In genomic region chr7:141459301-141459711, GRCm38 (mm10) we compare ENCODE assay signal across 15 mouse cellular contexts. TPM values are rescaled to one million over a fixed set of nuclear protein-coding genes. Genes with fewer than 3 reads are reported as not detected.
DNase-seq lines count a peak whose midpoint lies in the region; ATAC-seq and TF ChIP-seq lines count a peak whose summit lies in the region.
"Had no signal": no experiment of that assay in that cellular context is flagged by ENCODE, and none has a peak within 500 bp of the region (broad histone marks: within the 10 kb centered on the region; RNA-seq: fewer than 3 reads in every experiment).

No protein-coding gene starts in this region.

- no peak for TF ChIP-seq CTCF in forebrain, postnatal 0 days (IDR thresholded peaks at IDR 0.05; ENCODE audit: low read depth)

- H3K27me3 ChIP-seq in megakaryocyte, embryonic 14.5 days (replicated peaks): peaks cover 20% of the 10 kb centered on the region
- peaks cover 30% of the 10 kb centered on the region for H3K27me3 ChIP-seq in forebrain, postnatal 0 days (ENCODE audit: insufficient read depth, low read length)

- H3K4me1 ChIP-seq in megakaryocyte, embryonic 14.5 days: peaks cover 89% of the 10 kb centered on the region
- peaks cover 9% of the 10 kb centered on the region for H3K4me1 ChIP-seq in forebrain, postnatal 0 days (ENCODE audit: insufficient read depth)

- no peak for DNase-seq in cerebellum, postnatal 4 days (ENCODE audit: low spot score in 2 of 2)
- DNase-seq in cerebellum, adult 11-12 months: peak; percentile 91
- DNase-seq in gastrocnemius, postnatal 14 days: peak; percentile 32
- DNase-seq in right cerebral cortex, adult 2 months (ENCODE audit: low spot score in 2 of 2): no peak
- DNase-seq in forebrain, postnatal 0 days: no peak
- DNase-seq: layer of hippocampus, adult 9-11 months; lung, postnatal 36 days; retina, postnatal 1 day had no signal

- peaks cover 59% of the 10 kb centered on the region for H3K36me3 ChIP-seq in megakaryocyte, embryonic 14.5 days (replicated peaks; ENCODE audit: low read length)
- peaks cover 16% of the 10 kb centered on the region for H3K36me3 ChIP-seq in forebrain, postnatal 0 days (ENCODE audit: insufficient read depth)

- 90% methylated on average over 17 of the region's 17 CpGs for WGBS in forebrain, postnatal 0 days

- H3K9ac ChIP-seq in forebrain, postnatal 0 days: no peak overlapping the region
- H3K9ac ChIP-seq: liver, embryonic 14.5 days; midbrain, embryonic 15.5 days; neural tube, embryonic 12.5 days had no signal

- H3K9me3 ChIP-seq in megakaryocyte, embryonic 14.5 days: no peaks in the 10 kb centered on the region
- no peaks in the 10 kb centered on the region for H3K9me3 ChIP-seq in forebrain, postnatal 0 days (ENCODE audit: low read length)
- H3K9me3 ChIP-seq: midbrain, embryonic 15.5 days; neural tube, embryonic 12.5 days had no signal

- ATAC-seq in cerebellum, adult (ENCODE audit: insufficient number of reproducible peaks, low FRiP score, low TSS enrichment): peak; percentile 2; the same call in 1 of the 2 replicates
- no peak for ATAC-seq in megakaryocyte, adult 5-6 weeks (ENCODE audit: poor library complexity, severe bottlenecking)
- ATAC-seq in forebrain, postnatal 0 days: no peak
- ATAC-seq: hindbrain, embryonic 16.5 days; midbrain, embryonic 15.5 days had no signal

- H3K27ac ChIP-seq in forebrain, postnatal 0 days (ENCODE audit: low read depth, low read length): no peak overlapping the region
- H3K27ac ChIP-seq: liver, embryonic 14.5 days; midbrain, embryonic 15.5 days; neural tube, embryonic 12.5 days had no signal

- no peak overlapping the region for H3K4me2 ChIP-seq in forebrain, postnatal 0 days (ENCODE audit: low read depth)
- H3K4me2 ChIP-seq: midbrain, embryonic 15.5 days; neural tube, embryonic 12.5 days had no signal

- intact Hi-C loops in gastrocnemius, postnatal 14 days (cut with DNase I; ENCODE audit: low total_unique reads): no loop called here

- H3K4me3 ChIP-seq in megakaryocyte, embryonic 14.5 days (replicated peaks): peak overlapping the region; percentile 17
- H3K4me3 ChIP-seq in forebrain, postnatal 0 days (ENCODE audit: low read depth, low read length): no peak overlapping the region
- H3K4me3 ChIP-seq: midbrain, embryonic 15.5 days; neural tube, embryonic 12.5 days had no signal

RNA-seq across cellular contexts. Expression of gene Cracr2b, which starts 1.6 kb away (rescaled TPM):
- 19.4 and 29.4 TPM in 2 replicates for polyA plus RNA-seq in megakaryocyte, embryonic 14.5 days (2012; ENCODE audit: insufficient read depth, low replicate concordance)
- total RNA-seq in megakaryocyte, adult 5-6 weeks (2015): 1.6 and 1.8 TPM in 2 replicates
- 1.5 and 2.0 TPM in 2 replicates for total RNA-seq in megakaryocyte, adult 5-6 weeks (2017)
- 10 to 100 TPM in 1 of 2 experiments, 1 to 10 TPM in 1; 6.5 to 14.3 TPM for total RNA-seq in gastrocnemius, postnatal 14 days (2021)
- total RNA-seq in forebrain, postnatal 0 days (2014; rRNA removed): 4.5 and 7.2 TPM in 2 replicates
- polyA plus RNA-seq in forebrain, postnatal 0 days (2015; fragmentation: Nextera tagmentation; extraction: Ambion mirVana): 5.2 and 6.7 TPM in 2 replicates

RNA-seq across cellular contexts. Expression of gene Pnpla2, which starts 4.3 kb away (rescaled TPM):
- 230 and 314 TPM in 2 replicates for polyA plus RNA-seq in megakaryocyte, embryonic 14.5 days (2012; ENCODE audit: insufficient read depth, low replicate concordance)
- 31.2 and 34.5 TPM in 2 replicates for total RNA-seq in megakaryocyte, adult 5-6 weeks (2015)
- 9.1 and 12.3 TPM in 2 replicates for total RNA-seq in megakaryocyte, adult 5-6 weeks (2017)
- total RNA-seq in gastrocnemius, postnatal 14 days (2021): 100 to 1,000 TPM; 188 to 332 TPM
- total RNA-seq in forebrain, postnatal 0 days (2014; rRNA removed): 6.2 and 7.7 TPM in 2 replicates
- polyA plus RNA-seq in forebrain, postnatal 0 days (2015; fragmentation: Nextera tagmentation; extraction: Ambion mirVana): 18.3 and 22.4 TPM in 2 replicates

RNA-seq across cellular contexts. Expression of gene Cd151, which starts 7.9 kb away (rescaled TPM):
- 56.1 and 168 TPM in 2 replicates for polyA plus RNA-seq in megakaryocyte, embryonic 14.5 days (2012; ENCODE audit: insufficient read depth, low replicate concordance)
- 13.3 and 16.8 TPM in 2 replicates for total RNA-seq in megakaryocyte, adult 5-6 weeks (2015)
- total RNA-seq in megakaryocyte, adult 5-6 weeks (2017): 21.6 and 26.4 TPM in 2 replicates
- total RNA-seq in gastrocnemius, postnatal 14 days (2021): 10 to 100 TPM; 79.8 to 82.0 TPM
- total RNA-seq in forebrain, postnatal 0 days (2014; rRNA removed): 55.8 and 62.4 TPM in 2 replicates
- polyA plus RNA-seq in forebrain, postnatal 0 days (2015; fragmentation: Nextera tagmentation; extraction: Ambion mirVana): 12.4 and 18.7 TPM in 2 replicates

RNA-seq across cellular contexts. Expression of gene Rplp2, which starts 12.1 kb away (rescaled TPM):
- polyA plus RNA-seq in megakaryocyte, embryonic 14.5 days (2012; ENCODE audit: insufficient read depth, low replicate concordance): 6,138 and 9,533 TPM in 2 replicates
- 1,660 and 1,825 TPM in 2 replicates for total RNA-seq in megakaryocyte, adult 5-6 weeks (2015)
- 1,271 and 1,459 TPM in 2 replicates for total RNA-seq in megakaryocyte, adult 5-6 weeks (2017)
- total RNA-seq in gastrocnemius, postnatal 14 days (2021): 100 to 1,000 TPM; 730 to 819 TPM
- 312 and 427 TPM in 2 replicates for total RNA-seq in forebrain, postnatal 0 days (2014; rRNA removed)
- 868 and 1,034 TPM in 2 replicates for polyA plus RNA-seq in forebrain, postnatal 0 days (2015; fragmentation: Nextera tagmentation; extraction: Ambion mirVana)

RNA-seq across cellular contexts. Expression of gene Pidd1, which starts 15.5 kb away (rescaled TPM):
- 13.0 and 25.6 TPM in 2 replicates for polyA plus RNA-seq in megakaryocyte, embryonic 14.5 days (2012; ENCODE audit: insufficient read depth, low replicate concordance)
- 7.1 and 8.1 TPM in 2 replicates for total RNA-seq in megakaryocyte, adult 5-6 weeks (2015)
- 6.1 and 10.5 TPM in 2 replicates for total RNA-seq in megakaryocyte, adult 5-6 weeks (2017)
- under 1 TPM; 0.55 to 0.75 TPM for total RNA-seq in gastrocnemius, postnatal 14 days (2021)
- total RNA-seq in forebrain, postnatal 0 days (2014; rRNA removed): 2.0 and 2.2 TPM in 2 replicates
- 2.3 and 2.4 TPM in 2 replicates for polyA plus RNA-seq in forebrain, postnatal 0 days (2015; fragmentation: Nextera tagmentation; extraction: Ambion mirVana)

Comparison
In these comparisons a context has a peak if more than half of its experiments do, and no peak if none do; other contexts are left out.
1. DNase-seq: peak in cerebellum, adult 11-12 months (single experiment) and gastrocnemius, postnatal 14 days (single experiment); none in cerebellum, postnatal 4 days (0 of 2), right cerebral cortex, adult 2 months (0 of 2) and forebrain, postnatal 0 days (single experiment).
2. RNA of gene Pnpla2, which starts 4.3 kb away (total RNA-seq): 188 to 332 TPM in gastrocnemius, postnatal 14 days; 9.1 to 34.5 TPM in megakaryocyte, adult 5-6 weeks and 6.2 to 7.7 TPM in forebrain, postnatal 0 days; every median in the first group is over 4 times any median in the second.